Mouse (Mus musculus) spleen, postnatal 4 days (tissue): ENCODE data around the gene Lmntd1.

ENCODE experiments used
- DNase-seq, 2 experiments: peaks; one replicate each; pipeline ENCODE4 v3.0.0; 2022; ENCODE audit warnings: low spot score in 2 of 2

The Lmntd1 gene

GRCm38 (mm10) chr6:145557059-145557992 lies 56.8 kb downstream of the Lmntd1 start:
- no peak for DNase-seq

- no peak for DNase-seq
Measured at GRCm38 (mm10) chr6:145553226-145553625, 60.9 kb downstream of the Lmntd1 start.

- no peak for DNase-seq
Measured at GRCm38 (mm10) chr6:145552817-145553216, 61.3 kb downstream of the Lmntd1 start.

GRCm38 (mm10) chr6:145550993-145551392 lies 63.1 kb downstream of the Lmntd1 start:
- no peak for DNase-seq

DNA sequence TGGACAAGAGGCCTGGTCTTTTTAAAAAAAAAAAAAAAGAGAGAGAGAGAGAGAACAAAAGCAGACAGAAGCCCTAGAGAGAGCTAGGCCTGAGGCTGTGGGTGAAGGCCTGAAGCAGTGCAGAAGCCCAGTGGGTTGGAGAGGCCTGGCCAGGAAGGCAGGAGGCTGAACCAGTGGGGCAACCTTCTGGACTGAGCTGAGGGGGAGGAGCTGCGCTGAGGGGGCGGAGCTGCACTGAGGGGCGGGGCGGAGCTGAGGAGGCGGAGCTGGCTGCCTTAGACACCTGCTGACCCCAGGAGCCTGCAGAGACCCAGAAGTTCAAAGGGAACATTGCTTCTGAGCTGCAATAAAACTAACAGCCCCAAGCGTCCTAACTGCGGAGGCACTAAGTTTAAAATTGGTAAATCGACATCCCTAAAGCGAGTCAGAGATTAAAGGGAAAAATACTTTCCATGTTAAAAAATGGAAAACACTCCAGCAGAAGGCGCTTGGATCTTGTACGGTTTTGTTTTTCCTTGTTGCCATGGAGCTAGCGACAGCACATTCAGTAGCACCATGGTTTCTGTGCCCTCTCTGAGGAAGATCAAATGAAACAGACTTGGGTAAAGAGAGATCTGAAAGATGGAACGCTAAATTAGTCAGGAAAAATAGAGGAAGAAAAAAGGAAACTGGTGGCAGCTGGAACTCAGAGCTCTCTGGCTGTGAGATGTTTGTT lies 68.0 kb downstream of the Lmntd1 start:
- no peak for DNase-seq

DNA sequence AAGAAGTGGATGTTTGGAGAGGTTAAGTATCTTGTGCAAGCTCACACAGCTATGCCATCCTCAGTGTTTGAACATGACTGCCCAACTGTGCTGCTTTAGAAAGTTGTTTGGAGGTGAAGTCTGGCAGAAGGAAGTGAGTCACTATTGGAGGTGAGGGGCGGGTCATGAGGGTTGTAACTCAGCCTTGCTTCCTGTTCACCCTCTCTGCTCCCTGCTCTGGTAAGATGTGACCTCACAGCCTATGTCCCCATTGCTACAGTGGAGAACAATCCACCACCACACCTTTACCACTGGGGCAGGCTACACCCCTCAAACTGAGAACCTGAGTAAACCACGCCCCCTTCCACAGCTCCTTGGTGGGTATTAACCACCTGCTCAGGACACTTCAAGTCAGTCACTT lies 69.3 kb downstream of the Lmntd1 start:
- DNase-seq: no peak

DNA sequence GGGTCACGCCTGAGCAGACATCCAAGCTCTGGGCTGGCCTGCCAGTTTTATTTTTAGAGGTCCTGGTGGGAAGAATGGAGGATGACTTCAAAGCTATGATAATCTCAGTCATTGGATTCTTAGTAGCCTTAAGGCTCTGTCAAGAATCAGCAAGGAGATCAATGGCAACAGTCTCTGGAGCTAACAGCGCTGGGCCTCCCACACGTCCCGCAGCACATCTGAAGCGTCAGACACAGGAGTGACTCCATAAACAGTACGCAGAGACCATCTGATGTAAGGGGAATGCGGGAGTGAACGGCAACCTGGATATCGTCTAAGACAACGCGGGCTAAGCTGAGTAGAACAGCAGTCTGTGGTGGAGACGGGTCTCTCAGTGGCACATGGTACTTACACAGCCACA lies 69.8 kb downstream of the Lmntd1 start:
- no peak for DNase-seq

- no peak for DNase-seq
Measured at GRCm38 (mm10) chr6:145539568-145539859, 74.6 kb downstream of the Lmntd1 start.

DNA sequence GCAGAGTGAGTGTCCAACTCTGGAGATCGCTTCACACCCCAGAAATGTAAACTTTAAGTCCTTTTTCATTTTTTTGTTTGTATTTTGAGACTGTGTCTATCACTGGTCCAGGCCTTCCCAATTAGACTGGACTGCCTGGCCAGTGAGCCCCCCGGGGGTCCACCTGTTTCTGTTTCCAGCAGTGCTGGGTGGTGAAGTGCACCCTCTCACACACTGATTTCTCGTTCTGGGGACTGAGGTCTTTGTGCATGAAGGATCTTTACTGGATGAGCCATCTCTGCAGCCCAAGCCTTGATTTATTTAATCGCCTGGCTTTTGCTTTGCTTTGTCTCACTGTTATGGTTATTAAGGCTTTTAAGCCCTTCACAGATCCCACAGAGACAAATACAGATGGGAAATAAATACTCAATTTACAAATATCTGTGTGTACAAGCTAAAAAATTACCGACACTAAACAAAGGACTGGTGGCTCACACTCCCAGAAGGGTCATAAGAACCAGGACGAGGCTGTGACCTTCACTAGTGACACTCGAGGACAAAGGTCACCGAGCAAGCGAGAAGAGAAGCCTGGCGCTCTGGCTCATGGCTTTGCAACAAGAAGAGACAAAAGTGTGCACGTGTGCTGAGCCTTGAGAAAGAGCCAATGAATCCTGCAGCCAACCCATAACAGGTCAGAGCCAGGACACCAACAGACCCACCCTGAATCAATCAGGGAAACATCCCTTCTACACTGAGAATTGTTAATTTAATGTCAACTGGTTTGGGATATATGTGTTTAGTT lies 75.1 kb downstream of the Lmntd1 start:
- no peak for DNase-seq

- no peak for DNase-seq
Measured at GRCm38 (mm10) chr6:145530464-145530863, 83.7 kb downstream of the Lmntd1 start.

- no peak for DNase-seq
Measured at GRCm38 (mm10) chr6:145523337-145523736, 90.8 kb downstream of the Lmntd1 start.

GRCm38 (mm10) chr6:145522617-145523016 lies 91.5 kb downstream of the Lmntd1 start:
- DNase-seq: no peak

GRCm38 (mm10) chr6:145517002-145517401 lies 97.1 kb downstream of the Lmntd1 start:
- no peak for DNase-seq

DNA sequence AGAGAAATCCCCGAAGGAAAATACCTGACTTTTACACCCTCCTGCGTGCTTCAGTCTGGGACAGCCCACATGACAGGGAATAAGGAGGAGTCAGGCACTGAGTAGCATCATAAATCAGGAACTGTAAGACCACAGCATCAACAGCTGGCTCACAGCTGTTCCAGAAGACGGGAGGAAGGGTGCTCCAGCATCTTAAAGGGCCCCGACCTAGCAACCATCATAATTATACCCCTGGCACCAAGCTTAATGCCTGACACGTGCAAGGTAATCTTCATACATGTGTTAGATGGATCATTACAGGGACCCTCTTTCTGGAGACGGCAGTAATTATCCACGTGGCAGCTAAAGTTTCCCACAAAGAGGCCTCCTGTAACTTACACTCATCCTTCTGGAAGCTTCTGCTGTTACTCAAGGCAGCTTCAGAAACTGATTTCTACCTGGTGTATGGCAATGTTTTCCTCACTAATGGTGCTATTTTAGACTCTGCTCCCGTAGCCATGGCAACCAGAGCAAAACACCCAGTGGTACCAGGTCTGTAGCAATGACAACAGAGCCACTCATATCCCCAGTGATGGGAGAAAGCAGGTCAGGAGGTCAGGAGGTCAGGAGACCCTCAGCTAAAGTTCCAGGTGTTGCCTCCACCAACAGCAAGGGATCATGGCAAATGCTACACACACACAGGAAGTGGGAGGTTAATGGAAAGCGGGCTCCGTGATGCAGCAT lies 98.1 kb downstream of the Lmntd1 start:
- DNase-seq: no peak

DNA sequence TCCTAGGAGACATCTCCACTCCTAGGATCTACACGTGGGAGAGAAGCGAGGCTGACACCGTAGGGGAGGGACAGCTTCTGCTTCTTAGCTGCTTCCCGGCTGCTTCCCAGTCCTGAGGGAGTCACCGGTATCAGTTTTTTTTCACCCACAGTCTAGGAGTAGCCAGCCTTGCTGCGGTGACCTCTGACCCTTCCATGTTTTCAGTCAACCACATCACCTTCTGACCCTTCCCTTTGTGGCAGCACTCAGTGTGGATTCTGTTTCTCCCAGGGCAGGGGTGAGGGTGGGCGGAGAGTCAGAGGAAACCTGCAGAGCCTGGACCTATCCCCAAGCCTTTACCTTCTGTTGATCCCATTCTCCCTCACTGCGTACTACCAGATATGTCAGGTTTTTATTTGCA lies 102.9 kb downstream of the Lmntd1 start:
- DNase-seq: no peak

DNA sequence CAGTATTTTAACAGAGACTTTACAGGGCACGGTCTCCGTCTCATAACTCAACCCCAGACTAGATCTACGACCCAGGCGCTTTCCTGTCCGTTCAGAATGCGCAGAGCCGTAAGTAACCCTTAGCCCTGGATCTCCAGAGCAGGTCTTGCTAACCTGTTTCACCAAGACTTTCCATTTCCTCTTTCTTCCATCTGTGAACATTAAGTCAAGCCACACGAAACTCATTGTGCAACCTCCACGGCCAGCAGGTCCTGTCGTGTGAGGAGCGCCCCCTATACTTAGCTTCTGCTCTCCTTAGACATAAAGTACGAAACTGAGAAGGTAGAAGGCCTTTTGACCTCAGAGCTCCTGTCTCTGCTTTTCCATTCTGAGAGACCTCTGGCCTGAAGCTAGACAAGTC lies 105.3 kb downstream of the Lmntd1 start:
- peak in 1 of 2 experiments; percentile 23 for DNase-seq

DNA sequence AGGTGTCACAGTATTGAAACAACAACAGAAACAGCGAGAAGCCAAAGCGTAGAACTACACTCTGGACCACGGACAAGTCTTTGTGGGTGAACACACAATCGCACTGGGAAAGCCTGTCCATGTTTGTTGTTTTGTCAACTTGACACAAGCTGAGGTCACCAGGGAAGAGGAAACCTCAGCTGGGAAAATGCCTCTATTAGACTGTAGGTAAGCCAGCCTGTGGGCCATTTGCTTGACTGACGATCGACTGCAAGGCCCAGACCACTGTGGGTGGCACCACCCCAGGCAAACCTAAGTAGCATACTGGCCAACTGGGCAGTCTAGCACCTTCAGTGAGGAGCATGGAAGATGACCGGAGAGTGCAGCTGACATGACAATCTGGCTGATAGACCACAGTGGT lies 112.4 kb downstream of the Lmntd1 start:
- no peak for DNase-seq

- DNase-seq: no peak
Measured at GRCm38 (mm10) chr6:145499574-145500546, 114.3 kb downstream of the Lmntd1 start.

- no peak for DNase-seq
Measured at GRCm38 (mm10) chr6:145495731-145496130, 118.4 kb downstream of the Lmntd1 start.

DNA sequence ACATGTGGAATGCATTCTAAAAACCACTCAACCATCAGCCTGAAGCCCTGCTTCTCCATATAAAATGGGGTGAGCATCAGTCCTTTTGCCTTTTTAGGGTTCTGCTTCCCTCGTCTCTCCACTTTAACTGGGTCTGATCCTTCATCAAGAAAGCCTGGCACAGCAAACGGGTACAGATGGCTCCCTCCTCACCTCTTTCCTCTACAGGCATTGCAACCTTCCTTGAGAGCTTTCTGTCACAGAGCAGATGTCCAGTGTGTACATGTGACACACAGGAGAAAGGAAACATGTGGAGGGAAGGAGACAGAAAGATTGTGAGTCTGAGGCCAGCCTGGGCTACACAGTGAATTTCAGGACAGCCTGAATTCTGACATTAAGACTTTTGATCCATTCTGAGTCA lies 125.9 kb downstream of the Lmntd1 start:
- no peak for DNase-seq
